Mouse (Mus musculus): ENCODE data around the gene Cyb561a3. TPM values are rescaled to one million over a fixed set of nuclear protein-coding genes. Genes with fewer than 3 reads are reported as not detected.
A peak's percentile ranks its signal among the peaks of the same experiment; 100 is the strongest.

Gene Cyb561a3
- polyA plus RNA-seq, 1 experiment: 113 TPM

- DNase-seq: no peak
Measured at GRCm38 (mm10) chr19:10604534-10604933, 27.6 kb downstream of the Cyb561a3 start.

GRCm38 (mm10) chr19:10605293-10605900, 28.4 kb downstream of the Cyb561a3 start, which contains the start of the genes Ddb1 and Tkfc:
Gene Ddb1 (plus strand): TSS chr19:10605327.
Gene Tkfc (minus strand): TSS chr19:10605654.
- DNase-seq: peak; percentile 99
- under 1% methylated on average over 49 of the region's 49 CpGs for WGBS
- 0 out of 2 replicates have a peak, but pooled peaks have one; percentile 18 for TF ChIP-seq CTCF (IDR thresholded peaks at IDR 0.05; ENCODE audit: insufficient read depth, low read length)
- peak; percentile 92 for TF ChIP-seq POLR2A (IDR thresholded peaks at IDR 0.05; ENCODE audit: borderline replicate concordance, extremely low read depth, low read depth, low read length)
- H3K4me1 ChIP-seq (ENCODE audit: control insufficient read depth, insufficient read depth, low read length): peaks cover 10% of the 10 kb centered on the region
- peak within 1 kb of the TSS; percentile 95 for H3K4me3 ChIP-seq (replicated peaks; ENCODE audit: extremely low read depth, low read depth, low read length)

More at GRCm38 (mm10) chr19:10604534-10604933, 27.6 kb downstream of the Cyb561a3 start:
- 38% methylated on average over 3 of the region's 3 CpGs for WGBS
- TF ChIP-seq POLR2A (IDR thresholded peaks at IDR 0.05; ENCODE audit: borderline replicate concordance, extremely low read depth, low read depth, low read length) (no peak), CTCF (IDR thresholded peaks at IDR 0.05; ENCODE audit: insufficient read depth, low read length) (no peak)
- H3K4me3 ChIP-seq (replicated peaks; ENCODE audit: extremely low read depth, low read depth, low read length): no peak overlapping the region
- H3K4me1 ChIP-seq (ENCODE audit: control insufficient read depth, insufficient read depth, low read length): peaks cover 10% of the 10 kb centered on the region

GRCm38 (mm10) chr19:10605901-10606622, 29.1 kb downstream of the Cyb561a3 start:
- DNase-seq: no peak
- 3% methylated on average over 20 of the region's 20 CpGs for WGBS
- Histone ChIP-seq H3K4me3 (replicated peaks; ENCODE audit: extremely low read depth, low read depth, low read length) (peak overlapping the region; percentile 95), H3K4me1 (ENCODE audit: control insufficient read depth, insufficient read depth, low read length) (peaks cover 10% of the 10 kb centered on the region)
- no peak for TF ChIP-seq CTCF (IDR thresholded peaks at IDR 0.05; ENCODE audit: insufficient read depth, low read length)
- no peak for TF ChIP-seq POLR2A (IDR thresholded peaks at IDR 0.05; ENCODE audit: borderline replicate concordance, extremely low read depth, low read depth, low read length)

DNA sequence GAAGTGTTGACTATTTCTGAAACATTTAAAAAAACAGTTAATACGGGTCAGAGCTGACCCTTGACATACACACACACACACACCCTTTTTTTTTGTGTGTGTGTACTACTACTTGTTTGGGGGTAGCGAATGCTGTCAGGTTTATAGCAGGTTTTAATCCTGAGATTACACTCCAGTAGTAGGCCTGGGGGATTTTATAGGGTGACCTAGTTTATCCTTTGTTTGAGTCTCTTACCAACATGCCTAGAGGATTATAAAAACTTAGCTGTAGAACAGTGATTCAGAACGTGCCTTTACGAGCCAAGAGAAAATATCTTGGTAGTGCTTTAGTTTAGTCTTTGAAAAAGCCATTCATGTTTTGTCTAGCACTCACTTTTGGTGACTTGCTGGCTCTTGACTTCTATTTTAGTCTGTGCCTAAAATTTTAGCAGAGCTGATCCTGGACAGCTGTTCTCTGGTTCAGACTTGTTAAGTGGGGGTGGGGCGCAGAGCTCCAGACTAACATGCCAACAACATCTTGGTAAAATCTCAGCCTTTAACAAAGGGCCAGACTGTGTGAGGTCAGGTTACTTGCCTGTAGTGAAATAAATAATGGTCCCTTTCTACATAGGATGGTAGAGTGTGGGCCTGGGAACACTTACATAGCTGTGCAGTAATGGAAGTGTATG, 31.7 kb downstream of the Cyb561a3 start:
- Histone ChIP-seq H3K4me1 (ENCODE audit: control insufficient read depth, insufficient read depth, low read length) (peaks cover 2% of the 10 kb centered on the region), H3K4me3 (replicated peaks; ENCODE audit: extremely low read depth, low read depth, low read length) (no peak overlapping the region)
- WGBS: 66% methylated on average over 5 of the region's 5 CpGs
- TF ChIP-seq CTCF (IDR thresholded peaks at IDR 0.05; ENCODE audit: insufficient read depth, low read length) (no peak), POLR2A (IDR thresholded peaks at IDR 0.05; ENCODE audit: borderline replicate concordance, extremely low read depth, low read depth, low read length) (no peak)
- DNase-seq: no peak

DNA sequence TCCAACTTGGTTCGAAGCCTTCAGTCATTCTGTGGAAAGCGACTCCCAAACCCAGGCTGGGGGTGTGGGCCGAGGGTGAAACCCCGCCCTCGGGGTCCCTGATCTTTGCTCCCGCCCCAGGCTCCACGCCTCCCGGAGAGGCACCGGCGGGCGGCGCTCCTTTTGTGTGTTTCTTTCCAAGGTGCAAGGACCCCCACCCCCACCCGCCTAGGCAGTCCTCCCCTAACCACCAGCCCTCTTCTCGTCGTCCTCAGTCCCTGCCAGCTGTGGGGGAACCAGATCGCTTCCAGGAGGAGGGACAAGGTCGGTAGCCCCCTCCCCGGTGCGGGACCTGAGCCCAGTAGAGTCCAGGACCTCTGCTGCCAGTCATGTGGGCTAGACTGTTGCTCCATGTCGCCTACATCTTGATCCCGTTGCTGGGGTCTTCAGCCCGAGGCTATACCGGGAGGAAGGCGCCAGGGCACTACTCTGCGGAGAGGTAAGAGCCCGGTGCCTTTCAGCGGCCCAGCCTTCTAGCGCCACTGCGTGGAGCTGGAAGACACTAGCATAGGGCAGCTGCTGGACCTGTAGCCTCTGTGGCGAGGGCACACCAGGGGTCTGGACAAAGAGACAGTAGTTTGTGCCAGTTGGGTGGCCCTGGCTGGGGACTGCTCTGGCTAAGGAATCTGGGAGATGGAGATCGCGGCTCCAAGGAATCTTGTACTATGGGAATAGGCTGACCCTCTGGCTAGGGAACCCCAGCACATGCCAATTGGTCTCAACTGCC, 57.3 kb downstream of the Cyb561a3 start, which contains the start of gene Vwce:
Gene Vwce (plus strand): TSS at position 108 of the 766 bp plus-strand sequence.
- WGBS: 3% methylated on average over 32 of the region's 32 CpGs
- peak; percentile 21 for DNase-seq
- Histone ChIP-seq H3K4me3 (replicated peaks; ENCODE audit: extremely low read depth, low read depth, low read length) (peak within 1 kb of the TSS; percentile 38), H3K4me1 (ENCODE audit: control insufficient read depth, insufficient read depth, low read length) (peaks cover 5% of the 10 kb centered on the region)
- TF ChIP-seq POLR2A (IDR thresholded peaks at IDR 0.05; ENCODE audit: borderline replicate concordance, extremely low read depth, low read depth, low read length) (no peak), CTCF (IDR thresholded peaks at IDR 0.05; ENCODE audit: insufficient read depth, low read length) (no peak)

GRCm38 (mm10) chr19:10634872-10635318, 57.9 kb downstream of the Cyb561a3 start:
- no peak for TF ChIP-seq POLR2A (IDR thresholded peaks at IDR 0.05; ENCODE audit: borderline replicate concordance, extremely low read depth, low read depth, low read length)
- no peak for TF ChIP-seq CTCF (IDR thresholded peaks at IDR 0.05; ENCODE audit: insufficient read depth, low read length)
- DNase-seq: no peak
- 7% methylated on average over 21 of the region's 21 CpGs for WGBS
- peak overlapping the region; percentile 38 for H3K4me3 ChIP-seq (replicated peaks; ENCODE audit: extremely low read depth, low read depth, low read length)
- H3K4me1 ChIP-seq (ENCODE audit: control insufficient read depth, insufficient read depth, low read length): peaks cover 5% of the 10 kb centered on the region

DNA sequence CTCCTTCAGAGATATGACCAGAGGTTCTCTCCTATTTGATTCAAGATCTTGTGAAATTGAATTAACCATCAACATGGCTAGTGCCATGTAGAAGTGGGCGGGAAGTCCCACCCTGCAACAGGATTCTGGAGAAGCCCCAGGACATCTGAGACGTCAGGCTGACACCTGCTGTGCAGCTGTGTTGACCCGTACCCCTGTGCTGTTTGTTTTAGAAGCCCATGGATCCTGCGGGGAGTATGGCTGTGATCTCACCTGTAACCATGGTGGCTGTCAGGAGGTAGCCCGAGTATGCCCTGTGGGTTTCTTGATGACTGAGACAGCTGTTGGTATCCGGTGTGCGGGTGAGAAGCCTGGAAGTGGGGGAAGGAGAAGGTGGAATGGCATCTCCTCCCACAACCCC, 60.9 kb downstream of the Cyb561a3 start:
- 55% methylated on average over 7 of the region's 7 CpGs for WGBS
- Histone ChIP-seq H3K4me1 (ENCODE audit: control insufficient read depth, insufficient read depth, low read length) (peaks cover 5% of the 10 kb centered on the region), H3K4me3 (replicated peaks; ENCODE audit: extremely low read depth, low read depth, low read length) (no peak overlapping the region)
- no peak for TF ChIP-seq CTCF (IDR thresholded peaks at IDR 0.05; ENCODE audit: insufficient read depth, low read length)
- TF ChIP-seq POLR2A (IDR thresholded peaks at IDR 0.05; ENCODE audit: borderline replicate concordance, extremely low read depth, low read depth, low read length): no peak
- DNase-seq: no peak

GRCm38 (mm10) chr19:10640080-10640479, 63.1 kb downstream of the Cyb561a3 start:
- Histone ChIP-seq H3K4me1 (ENCODE audit: control insufficient read depth, insufficient read depth, low read length) (no peaks in the 10 kb centered on the region), H3K4me3 (replicated peaks; ENCODE audit: extremely low read depth, low read depth, low read length) (no peak overlapping the region)
- WGBS: 10% methylated on average over 5 of the region's 5 CpGs
- no peak for TF ChIP-seq POLR2A (IDR thresholded peaks at IDR 0.05; ENCODE audit: borderline replicate concordance, extremely low read depth, low read depth, low read length)
- no peak for TF ChIP-seq CTCF (IDR thresholded peaks at IDR 0.05; ENCODE audit: insufficient read depth, low read length)
- DNase-seq: no peak

All from lung, adult 2 months (tissue).